Mouse (Mus musculus): ENCODE results near the gene Vmn1r56.
"Not testable (repeated sequence)": the region's sequence is repeated elsewhere in the genome, so short reads cannot be mapped to it uniquely, and the experiment has no call there.

GRCm38 (mm10) chr7:5196647-5197046 lies at the start of gene Vmn1r56:
- TF ChIP-seq POLR2A (IDR thresholded peaks at IDR 0.05; ENCODE audit: control insufficient read depth, extremely low read depth, insufficient read depth, low read length, poor library complexity); CTCF (IDR thresholded peaks at IDR 0.05; ENCODE audit: borderline replicate concordance, control insufficient read depth, extremely low read depth, insufficient read depth, low read length, poor library complexity): not testable (repeated sequence)

Data from thymus, adult 2 months (tissue).